Mouse (Mus musculus) bone marrow macrophage, adult 2 months (primary cell): ENCODE results near the gene Mgat2.

ENCODE experiments used
- CTCF ChIP-seq: IDR thresholded peaks from 2 replicates; pipeline ENCODE4 v1.5.1; 2012; ENCODE audit warnings: low read depth, mild to moderate bottlenecking, low read length, moderate library complexity
- POLR2A ChIP-seq: IDR thresholded peaks from 2 replicates; pipeline ENCODE4 v1.6.1; 2012; ENCODE audit warnings: mild to moderate bottlenecking, low read depth, low read length, borderline replicate concordance

DNA sequence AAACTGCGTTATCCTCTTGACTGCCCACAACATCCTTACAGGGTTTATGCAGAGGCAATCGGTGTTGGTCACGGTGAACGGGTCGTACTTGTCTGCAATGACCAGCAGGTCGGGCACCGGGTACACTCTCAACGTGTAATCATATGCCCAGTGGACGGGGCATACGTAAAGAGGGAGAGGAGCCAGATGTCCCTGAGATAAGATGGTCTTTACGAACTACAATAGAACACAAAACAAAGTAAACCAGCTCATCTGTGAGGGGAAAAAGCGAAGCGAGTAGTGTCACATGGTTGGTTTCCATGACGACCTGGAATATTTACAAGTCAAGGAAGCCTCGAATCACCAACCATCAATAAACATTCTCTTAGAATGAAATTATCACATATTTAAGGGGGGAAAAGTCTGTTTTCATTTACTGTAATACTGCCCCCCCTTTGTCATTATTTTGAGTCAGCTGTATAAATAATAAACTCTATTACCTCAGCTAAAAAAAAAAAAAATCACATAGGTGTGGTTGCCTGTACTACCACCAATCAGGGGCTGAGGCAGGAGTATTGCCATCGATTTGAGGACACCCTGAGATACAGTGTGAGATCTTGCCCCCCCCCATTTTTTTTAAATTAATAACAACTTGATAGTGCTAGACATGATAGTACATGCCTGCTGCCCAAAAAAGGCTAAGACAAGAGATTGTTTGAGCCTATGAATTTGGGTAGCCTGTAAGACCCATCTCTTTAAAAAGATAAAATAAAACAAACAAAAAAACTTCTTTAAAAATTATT, 20.3 kb downstream of the Mgat2 start, which contains the start of gene Gm49384:
- TF ChIP-seq POLR2A (no peak), CTCF (no peak)
